Mouse (Mus musculus): Measurements from ENCODE around the gene Cdhr5. TPM values are rescaled to one million over a fixed set of nuclear protein-coding genes. Genes with fewer than 3 reads are reported as not detected.

The Cdhr5 gene
- total RNA-seq (2017), result not detected in 3 replicates

DNA sequence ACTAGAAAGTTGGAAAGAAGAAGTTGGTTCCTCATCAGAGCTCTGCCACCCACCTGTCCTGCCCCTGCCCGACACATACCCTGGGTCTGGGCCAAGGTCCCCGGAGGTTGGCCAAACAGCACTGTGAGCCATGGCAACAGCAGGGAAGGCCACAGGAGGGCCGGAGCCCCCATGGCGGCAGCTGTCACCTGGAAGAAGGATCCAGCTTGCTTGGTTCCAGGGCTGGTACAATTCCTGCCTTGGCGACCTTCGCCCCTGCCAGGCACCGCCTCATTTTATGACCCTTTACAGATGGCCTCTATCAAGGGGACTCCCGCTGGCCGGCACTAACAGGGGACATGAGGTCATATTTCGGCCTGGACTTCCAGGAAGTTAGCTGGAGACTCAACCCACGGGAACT, at the start of gene Cdhr5:
Cdhr5 (minus strand) TSS at position 241 of the 400 bp plus-strand sequence.
- ATAC-seq (replicated peaks; ENCODE audit: insufficient number of reproducible peaks, low FRiP score, low TSS enrichment, poor library complexity, severe bottlenecking), result no peak

DNA sequence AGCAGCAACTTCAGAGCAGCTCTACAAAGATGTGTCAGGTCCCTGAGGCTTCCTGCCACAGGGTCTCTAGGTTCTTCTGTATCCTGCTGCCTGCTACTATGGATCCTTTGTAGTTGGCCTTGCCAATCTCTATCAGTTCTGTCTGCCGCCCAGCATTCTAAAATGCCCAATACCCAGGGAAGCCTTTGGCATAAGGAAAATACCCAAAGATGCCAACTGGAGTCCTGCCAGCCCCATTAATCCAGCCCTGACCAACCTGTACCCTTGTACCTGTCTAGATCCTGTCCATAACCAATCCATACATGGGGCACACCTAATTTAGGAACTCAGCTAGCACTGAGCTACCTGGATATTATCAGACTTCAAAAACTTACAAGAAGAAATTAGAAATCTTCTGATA, 48.1 kb upstream of the Cdhr5 start:
- no peak for ATAC-seq (replicated peaks; ENCODE audit: insufficient number of reproducible peaks, low FRiP score, low TSS enrichment, poor library complexity, severe bottlenecking)

DNA sequence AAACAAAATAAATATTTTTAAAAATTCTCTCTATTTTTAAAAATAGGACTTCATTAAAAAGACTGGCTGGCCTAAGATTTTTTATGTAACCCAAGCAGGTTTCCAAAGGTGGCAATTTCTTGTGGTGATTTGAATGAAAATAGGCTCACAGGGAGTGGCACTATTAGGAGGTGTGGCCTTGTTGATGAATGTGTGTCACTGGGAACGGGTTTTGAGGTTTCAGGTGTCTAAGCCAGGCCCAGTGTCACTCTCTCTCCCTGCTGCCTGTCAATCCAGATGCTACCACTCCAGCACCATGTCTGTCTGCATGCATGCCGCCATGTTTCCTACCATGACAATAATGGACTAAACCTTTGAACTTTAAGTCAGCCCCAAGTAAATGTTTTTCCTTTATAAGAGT, 42.9 kb upstream of the Cdhr5 start:
- no peak for ATAC-seq (replicated peaks; ENCODE audit: insufficient number of reproducible peaks, low FRiP score, low TSS enrichment, poor library complexity, severe bottlenecking)

DNA sequence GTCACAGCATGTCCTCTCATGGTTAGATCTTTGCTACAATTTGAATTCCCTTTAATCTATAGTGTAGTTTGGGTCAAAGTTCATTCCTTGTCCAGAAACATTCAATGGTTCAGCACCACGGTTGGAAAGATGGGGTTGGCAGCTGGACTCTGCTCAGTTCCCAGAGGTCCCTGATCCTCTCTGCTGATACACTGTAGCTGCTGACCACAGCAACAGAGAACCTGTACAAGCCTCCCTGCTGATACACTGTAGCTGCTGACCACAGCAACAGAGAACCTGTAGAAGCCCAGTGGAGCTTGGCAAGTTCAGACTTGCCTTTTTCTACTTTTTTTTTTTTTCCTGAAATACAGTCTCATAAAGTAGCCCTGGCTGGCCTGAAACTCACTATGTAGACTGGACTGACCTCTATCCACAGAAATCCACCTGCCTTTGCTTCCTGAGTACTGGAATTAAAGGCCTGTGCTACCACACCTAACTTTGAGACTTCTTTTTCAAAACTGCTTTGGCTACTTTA, 41.1 kb upstream of the Cdhr5 start:
- no peak for ATAC-seq (replicated peaks; ENCODE audit: insufficient number of reproducible peaks, low FRiP score, low TSS enrichment, poor library complexity, severe bottlenecking)

DNA sequence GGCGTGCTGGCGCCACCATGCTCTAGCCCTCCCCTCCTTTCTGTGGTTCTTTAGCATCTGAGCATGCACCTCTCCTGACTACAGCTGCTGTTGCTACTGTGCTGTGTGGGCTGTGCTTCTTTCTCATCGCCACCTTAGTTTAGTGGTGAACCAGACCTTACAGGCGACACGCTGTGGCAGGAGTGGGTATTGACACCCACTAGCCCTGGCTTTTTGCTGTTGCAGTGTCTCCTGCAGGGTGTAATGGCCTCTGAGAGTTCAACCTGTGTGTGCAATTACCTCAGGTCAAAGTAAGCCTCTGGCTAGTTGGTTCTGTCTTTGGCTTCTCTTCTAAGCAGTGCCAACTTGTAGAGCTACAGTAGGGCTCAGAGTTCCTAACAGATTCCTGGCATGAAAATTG, 39.4 kb upstream of the Cdhr5 start:
- ATAC-seq (replicated peaks; ENCODE audit: insufficient number of reproducible peaks, low FRiP score, low TSS enrichment, poor library complexity, severe bottlenecking), result peak; percentile 87

DNA sequence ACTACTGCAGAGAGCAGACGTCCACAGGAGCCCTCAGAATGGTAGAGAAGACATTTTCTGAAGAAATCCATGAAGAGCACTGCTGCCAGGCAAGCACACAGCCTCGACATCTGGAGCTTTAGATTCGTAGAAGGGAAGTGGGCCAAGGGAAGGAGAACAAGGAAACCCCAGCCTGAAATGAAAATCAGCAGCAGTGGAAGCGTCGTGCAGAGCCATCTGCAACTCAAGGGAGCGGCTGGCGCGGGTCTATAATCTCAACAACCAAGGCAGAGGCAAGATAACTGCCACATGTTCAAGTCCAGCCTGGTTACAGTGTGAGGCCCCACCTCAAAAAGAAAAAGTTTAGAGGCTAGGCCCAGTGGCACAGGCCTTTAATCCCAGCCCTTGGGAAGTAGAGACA, 38.5 kb upstream of the Cdhr5 start:
- no peak for ATAC-seq (replicated peaks; ENCODE audit: insufficient number of reproducible peaks, low FRiP score, low TSS enrichment, poor library complexity, severe bottlenecking)

DNA sequence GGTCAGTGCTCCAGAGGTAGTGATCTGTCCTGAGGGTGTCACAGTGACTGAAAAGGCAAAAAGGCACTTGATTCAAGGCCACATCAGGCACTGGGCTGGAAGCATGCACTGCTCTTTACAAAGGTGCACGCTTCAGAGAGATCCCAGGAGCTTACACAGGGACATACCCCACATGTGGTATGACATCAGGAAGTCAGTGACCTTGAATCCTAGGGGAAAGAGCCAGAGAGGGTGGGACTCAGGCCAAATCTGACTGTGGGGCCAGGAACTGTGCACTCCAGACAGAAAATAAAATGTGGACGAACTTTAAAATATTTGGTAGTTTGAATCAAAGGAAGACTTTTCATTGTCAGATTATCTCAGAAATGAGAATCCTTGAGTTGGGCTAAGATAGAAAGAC, 37.8 kb upstream of the Cdhr5 start:
- ATAC-seq (replicated peaks; ENCODE audit: insufficient number of reproducible peaks, low FRiP score, low TSS enrichment, poor library complexity, severe bottlenecking), result no peak

DNA sequence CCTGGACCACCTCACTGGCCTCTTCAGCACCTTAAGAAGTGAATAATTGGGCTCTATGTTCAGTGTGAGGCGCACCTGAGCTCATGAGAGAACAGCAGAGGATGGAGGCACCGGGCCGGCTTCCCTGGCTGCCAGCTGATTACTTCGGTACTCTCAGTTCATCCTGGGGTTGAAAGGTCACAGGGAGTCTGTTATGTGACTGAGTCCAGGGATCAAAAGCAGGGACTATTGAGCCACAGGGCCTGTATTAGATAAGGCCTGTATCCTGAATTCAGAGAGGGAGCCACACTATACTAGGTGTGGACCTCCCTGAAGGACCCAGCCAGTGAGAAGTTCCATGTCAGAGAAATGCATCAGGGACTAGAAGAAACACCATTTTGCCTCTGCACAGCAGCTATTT, 28.0 kb upstream of the Cdhr5 start:
- ATAC-seq (replicated peaks; ENCODE audit: insufficient number of reproducible peaks, low FRiP score, low TSS enrichment, poor library complexity, severe bottlenecking), result no peak

DNA sequence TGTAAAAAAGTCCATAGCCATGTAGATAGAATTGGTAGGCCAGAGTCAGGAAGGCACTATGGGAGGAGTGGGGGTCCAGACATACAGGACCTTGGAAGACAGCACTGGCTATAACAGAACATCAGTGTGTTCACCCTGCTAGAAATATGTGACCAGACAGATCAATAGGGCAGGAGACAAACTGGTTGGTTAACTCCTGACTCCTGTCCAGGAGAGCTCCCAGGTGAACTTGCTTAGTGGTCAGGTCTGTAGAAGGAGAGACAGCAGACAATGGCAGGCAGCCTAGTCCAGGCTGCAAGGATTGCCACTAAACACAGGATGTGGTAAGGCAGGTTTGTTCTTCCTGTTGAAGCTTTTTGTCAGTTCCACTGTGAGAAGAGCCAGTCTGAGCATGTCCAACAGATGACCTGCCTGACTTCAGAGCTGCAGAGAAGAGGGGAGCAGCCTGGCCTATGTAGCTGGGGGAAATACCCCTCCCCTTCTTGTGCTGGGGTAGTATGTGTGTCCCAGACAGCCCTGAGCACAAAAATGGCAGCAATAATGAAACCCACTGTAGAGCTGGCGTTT, 26.2 kb upstream of the Cdhr5 start:
- peak; percentile 36; the same call in 1 of the 2 replicates for ATAC-seq (replicated peaks; ENCODE audit: insufficient number of reproducible peaks, low FRiP score, low TSS enrichment, poor library complexity, severe bottlenecking)

DNA sequence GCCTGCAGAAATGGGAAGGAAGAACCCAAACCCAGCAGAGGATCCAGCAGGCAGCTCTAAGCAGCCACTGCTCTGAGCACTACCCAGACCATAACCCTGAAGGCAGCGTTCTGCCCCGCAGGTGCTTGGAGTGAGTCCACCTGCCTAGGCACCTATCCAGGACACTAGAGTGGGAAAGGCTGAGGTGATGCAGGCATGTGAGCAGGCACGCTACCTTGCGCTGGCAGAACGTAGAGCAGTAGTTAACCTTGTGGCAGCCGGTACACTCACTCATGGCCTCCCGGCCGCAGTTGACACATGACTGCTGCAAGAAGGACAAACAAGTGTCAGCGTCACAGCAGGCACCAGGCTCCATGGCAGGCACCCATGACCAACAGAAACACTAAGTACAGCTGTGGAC, 24.8 kb upstream of the Cdhr5 start:
- no peak for ATAC-seq (replicated peaks; ENCODE audit: insufficient number of reproducible peaks, low FRiP score, low TSS enrichment, poor library complexity, severe bottlenecking)

DNA sequence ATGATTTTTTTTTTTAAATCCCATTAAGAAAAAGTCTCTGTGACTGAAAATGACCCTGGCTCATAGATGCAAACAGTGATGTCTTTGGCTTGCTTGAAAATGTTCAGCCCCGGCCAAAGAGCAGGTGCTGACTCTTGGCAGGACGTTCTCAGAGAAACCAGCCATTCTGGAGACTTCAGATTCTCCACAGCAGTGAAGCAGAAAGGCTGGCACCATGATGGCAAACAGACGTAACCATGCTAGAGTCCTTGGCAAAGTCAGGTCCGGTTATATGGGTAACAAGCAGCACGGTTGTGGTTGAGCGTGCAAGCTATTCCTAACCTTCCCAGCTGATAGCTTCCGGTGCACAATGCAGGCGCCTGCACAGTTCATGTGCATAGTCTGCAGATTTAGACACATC, 22.6 kb upstream of the Cdhr5 start:
- no peak for ATAC-seq (replicated peaks; ENCODE audit: insufficient number of reproducible peaks, low FRiP score, low TSS enrichment, poor library complexity, severe bottlenecking)

DNA sequence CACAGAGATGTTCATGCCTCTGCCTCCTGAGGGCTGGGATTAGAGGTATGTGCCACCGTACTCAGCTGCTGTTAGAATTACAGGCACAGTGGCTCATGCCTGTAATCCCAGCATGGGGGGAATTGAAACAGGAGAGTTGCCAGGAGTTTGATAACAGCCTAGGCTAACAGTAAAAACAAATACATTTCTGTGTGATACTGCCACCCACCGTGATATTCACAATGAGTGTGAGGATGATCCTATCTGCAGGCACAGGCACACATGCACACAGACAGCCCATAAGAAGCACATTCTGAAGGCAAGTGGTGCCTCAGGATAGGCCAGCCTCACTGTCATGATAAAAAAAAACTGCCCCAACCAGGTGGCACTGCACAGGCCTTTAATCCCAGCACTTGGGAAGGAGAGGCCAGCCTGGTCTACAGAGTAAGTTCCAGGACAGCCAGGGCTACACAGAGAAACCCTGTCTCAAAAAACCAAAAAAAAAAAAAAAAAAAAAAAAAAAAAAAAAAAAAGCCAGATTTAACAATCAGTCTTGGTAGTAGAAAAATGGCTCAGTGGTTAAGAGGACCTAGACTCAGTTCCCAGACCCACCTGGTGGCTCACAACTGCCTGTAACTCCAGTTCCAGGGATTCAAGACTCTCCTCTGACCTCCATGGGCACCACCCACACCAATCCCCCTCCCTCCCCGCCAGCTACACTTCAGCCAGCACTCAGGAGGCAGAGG, 21.5 kb upstream of the Cdhr5 start:
- no peak for ATAC-seq (replicated peaks; ENCODE audit: insufficient number of reproducible peaks, low FRiP score, low TSS enrichment, poor library complexity, severe bottlenecking)

DNA sequence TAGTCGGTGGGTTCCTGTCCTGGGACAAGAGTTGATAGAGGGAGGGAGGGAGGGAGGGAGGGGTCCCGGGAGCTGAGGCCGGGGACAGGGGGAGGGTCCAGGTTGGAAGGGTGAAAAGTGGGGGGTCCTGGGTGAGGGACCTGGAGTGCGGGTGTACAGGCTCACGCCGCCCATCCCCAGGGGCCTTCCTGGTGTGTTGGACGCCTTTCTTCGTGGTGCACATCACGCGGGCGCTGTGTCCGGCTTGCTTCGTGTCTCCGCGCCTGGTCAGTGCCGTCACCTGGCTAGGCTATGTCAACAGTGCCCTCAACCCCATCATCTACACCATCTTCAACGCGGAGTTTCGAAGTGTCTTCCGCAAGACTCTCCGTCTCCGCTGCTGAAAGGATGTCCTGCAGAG, 17.9 kb upstream of the Cdhr5 start:
- ATAC-seq (replicated peaks; ENCODE audit: insufficient number of reproducible peaks, low FRiP score, low TSS enrichment, poor library complexity, severe bottlenecking), result 0 out of 2 replicates have a peak, but pooled peaks have one; percentile 15

DNA sequence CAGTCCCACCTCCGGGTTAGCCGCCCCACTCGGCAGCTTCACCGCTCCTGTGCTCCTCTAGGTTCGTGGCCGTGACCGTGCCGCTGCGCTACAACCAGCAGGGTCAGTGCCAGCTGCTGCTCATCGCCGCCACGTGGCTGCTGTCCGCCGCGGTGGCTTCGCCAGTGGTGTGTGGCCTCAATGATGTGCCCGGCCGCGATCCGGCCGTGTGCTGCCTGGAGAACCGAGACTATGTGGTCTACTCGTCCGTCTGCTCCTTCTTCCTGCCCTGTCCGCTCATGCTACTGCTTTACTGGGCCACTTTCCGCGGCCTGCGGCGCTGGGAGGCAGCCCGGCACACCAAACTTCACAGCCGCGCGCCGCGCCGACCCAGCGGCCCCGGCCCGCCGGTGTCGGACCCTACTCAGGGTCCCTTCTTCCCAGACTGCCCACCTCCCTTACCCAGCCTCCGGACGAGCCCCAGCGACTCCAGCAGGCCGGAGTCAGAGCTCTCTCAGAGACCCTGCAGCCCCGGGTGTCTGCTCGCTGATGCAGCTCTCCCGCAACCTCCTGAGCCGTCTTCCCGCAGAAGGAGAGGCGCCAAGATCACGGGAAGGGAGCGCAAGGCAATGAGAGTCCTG, 17.4 kb upstream of the Cdhr5 start:
- ATAC-seq (replicated peaks; ENCODE audit: insufficient number of reproducible peaks, low FRiP score, low TSS enrichment, poor library complexity, severe bottlenecking), result 0 out of 2 replicates have a peak, but pooled peaks have one; percentile 29

DNA sequence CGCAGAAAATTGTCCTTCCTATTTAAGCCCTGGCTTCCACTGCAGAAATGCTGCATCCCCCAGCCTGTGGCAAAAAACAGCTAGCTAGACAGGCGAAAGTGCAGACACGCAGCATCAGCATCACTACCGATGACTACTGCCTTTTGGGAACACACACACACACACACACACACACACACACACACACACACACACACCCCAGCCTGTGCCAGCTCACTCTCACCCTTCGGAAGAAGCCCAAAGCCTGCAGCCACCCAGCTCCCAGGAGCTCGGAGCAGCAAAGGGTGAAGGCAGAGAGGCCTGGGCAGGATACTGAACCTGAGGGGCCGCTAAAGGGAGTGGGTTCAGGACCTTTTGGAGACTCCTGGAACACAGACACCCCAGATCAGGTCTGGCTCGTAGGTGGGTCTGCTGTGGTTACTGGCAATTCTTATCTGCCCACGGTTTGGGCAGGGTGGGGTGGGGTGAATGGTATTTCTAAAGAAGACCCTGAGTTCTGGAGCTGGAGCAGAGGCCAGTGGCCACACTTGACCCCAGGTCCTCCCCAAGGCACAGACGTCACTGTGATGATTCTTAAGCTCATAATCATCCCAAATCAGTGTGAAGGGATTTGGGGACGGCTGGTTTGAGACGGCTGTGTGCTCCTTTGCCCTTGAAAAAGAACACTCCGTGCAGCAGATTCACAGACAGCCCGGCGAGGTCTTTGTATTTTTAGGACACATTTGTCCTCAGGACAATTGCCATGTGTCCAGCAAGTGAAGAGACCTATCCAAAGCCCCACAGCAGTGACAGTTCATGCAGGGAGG, 16.2 kb upstream of the Cdhr5 start:
- no peak for ATAC-seq (replicated peaks; ENCODE audit: insufficient number of reproducible peaks, low FRiP score, low TSS enrichment, poor library complexity, severe bottlenecking)

DNA sequence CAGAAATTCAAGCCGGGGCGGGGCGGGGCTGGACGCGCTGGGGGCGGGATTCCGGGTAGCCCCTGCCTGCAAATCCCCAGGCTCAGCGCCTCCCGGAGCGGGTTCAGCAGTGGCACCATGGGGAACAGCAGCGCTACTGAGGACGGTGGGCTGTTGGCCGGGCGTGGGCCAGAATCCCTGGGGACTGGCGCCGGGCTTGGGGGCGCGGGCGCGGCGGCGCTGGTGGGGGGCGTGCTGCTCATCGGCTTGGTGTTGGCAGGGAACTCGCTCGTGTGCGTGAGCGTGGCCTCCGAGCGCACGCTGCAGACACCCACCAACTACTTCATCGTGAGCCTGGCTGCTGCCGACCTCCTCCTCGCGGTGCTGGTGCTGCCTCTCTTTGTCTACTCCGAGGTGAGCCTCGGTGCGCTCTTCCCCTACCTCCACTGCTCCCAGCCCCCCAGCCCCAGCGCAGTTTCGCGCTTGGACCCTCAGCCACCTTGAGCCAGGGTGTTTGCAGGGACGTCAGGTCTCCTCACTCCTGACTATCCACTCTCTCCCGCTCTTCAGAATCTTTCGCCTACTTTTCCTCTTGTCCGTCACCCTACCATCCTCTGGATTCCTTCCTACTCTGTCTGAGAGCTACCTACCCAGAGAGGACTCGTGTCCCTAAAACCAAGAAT, 15.5 kb upstream of the Cdhr5 start, which contains the start of gene Drd4:
Drd4 (plus strand) TSS at position 86 of the 662 bp plus-strand sequence.
- ATAC-seq (replicated peaks; ENCODE audit: insufficient number of reproducible peaks, low FRiP score, low TSS enrichment, poor library complexity, severe bottlenecking), result no peak

DNA sequence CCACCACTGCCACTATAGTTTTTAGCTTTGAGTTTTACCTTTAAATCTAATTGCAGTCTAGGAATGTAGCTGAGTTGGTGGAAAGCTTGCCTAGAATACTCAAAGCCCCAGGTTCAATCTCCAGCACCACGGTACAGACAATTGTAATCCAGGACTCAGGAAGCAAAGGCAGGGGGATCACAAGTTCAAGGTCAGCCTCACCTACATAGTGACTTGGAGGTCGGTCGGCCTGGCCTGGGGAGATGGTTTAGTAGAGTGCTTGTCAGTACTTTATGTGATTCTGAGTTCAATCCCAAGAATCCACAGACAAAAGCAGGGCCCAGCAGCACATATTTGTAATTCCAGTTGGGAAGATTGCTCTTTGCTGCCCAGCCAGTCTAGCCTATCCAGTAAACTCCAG, 11.5 kb upstream of the Cdhr5 start:
- ATAC-seq (replicated peaks; ENCODE audit: insufficient number of reproducible peaks, low FRiP score, low TSS enrichment, poor library complexity, severe bottlenecking), result no peak

DNA sequence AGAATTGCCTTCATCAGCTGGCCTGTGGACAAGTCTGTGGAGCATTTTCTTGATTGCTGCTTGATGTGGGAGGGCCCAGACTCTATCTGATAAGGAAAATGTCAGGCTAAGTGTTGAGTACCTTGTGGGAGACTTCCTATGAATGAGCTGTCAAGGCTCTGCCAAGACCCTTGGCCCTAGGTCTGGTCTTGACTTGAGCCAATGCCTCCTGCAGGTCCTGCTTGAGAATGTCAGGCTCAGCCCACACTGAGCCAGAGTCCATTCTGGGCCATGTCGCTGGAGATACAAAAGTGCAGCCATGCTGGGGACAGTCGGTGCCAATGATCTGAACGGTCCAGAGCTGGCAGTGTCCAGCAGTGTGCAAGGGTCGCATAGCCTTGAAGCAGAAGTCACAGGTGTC, 6.2 kb upstream of the Cdhr5 start:
- ATAC-seq (replicated peaks; ENCODE audit: insufficient number of reproducible peaks, low FRiP score, low TSS enrichment, poor library complexity, severe bottlenecking), result no peak

DNA sequence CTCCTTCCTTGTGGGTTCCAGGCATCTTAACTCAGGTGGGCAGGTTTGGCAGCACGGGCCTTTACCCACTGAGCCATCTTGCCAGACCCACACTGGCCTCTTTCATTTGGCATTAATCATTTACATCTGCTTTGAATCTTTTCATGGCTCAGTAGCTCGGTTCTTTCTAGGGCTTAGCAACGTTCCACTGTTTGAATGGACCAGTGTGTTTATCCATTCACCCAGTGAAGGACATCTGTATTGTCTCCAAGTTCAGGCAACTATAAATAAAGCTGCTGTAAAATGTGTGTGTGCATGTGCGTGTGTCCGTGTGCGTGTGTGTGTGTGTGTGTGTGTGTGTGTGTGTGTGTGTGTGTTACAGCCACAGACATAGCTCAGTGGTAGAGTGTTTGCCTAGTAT, 4.9 kb upstream of the Cdhr5 start:
- ATAC-seq (replicated peaks; ENCODE audit: insufficient number of reproducible peaks, low FRiP score, low TSS enrichment, poor library complexity, severe bottlenecking), result no peak
